Mouse (Mus musculus): ENCODE results near the gene 4933416C03Rik.

Gene 4933416C03Rik

GRCm38 (mm10) chr10:116075954-116076353, 37.8 kb downstream of the 4933416C03Rik start:
- DNase-seq = no peak
